Mouse (Mus musculus) hematopoietic stem cell, adult 5-6 weeks (primary cell): ENCODE measurements around the gene N4bp1. TPM values are rescaled to one million over a fixed set of nuclear protein-coding genes. Genes with fewer than 3 reads are reported as not detected.

ENCODE experiments used
- ATAC-seq, 2 experiments: fragments of 125-278 bp in 1 of 2; replicated peaks in 1 of 2; 2 replicates each; pipeline ENCODE4 v1.8.0; 2016 to 2017; ENCODE audit warnings: inconsistent platforms in 2 of 2, mild to moderate bottlenecking in 2 of 2, moderate number of reproducible peaks in 2 of 2, low read depth in 1 of 2, moderate TSS enrichment in 1 of 2; ENCODE audit not compliant: low FRiP score in 2 of 2, poor library complexity in 2 of 2, severe bottlenecking in 2 of 2, insufficient read depth in 1 of 2, low TSS enrichment in 1 of 2
- total RNA-seq: library from RNA; stranded (forward); fragments of 172-1452, 232-1000 nt; gene quantifications from 2 replicates; pipeline ENCODE4 v1.2.3, GENCODE M21; 2017

N4bp1 gene
- total RNA-seq, 1 experiment from 2014 or later, result 19.5 TPM

DNA sequence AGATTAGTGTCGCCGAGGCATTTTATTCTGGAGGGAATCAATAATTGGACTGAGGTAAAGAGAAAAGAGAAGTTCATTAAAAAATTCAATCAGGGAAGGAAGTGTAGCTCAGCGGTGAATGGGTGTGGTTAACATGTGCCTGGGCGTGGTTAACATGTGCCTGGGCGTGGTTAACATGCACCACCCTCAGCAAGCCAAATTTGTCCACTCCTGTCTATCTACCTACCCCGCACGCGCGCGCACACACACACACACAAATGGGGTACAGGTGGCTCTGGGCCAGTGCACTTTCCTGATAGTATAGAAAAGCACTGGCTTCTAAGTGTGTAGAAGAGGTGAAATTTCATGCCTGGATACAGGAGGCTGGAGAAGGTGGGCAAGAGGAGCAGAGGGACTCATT is 119.9 kb downstream of the N4bp1 start:
- ATAC-seq, result peak; percentile 53 to 71; a peak in 3 of 4 replicates

DNA sequence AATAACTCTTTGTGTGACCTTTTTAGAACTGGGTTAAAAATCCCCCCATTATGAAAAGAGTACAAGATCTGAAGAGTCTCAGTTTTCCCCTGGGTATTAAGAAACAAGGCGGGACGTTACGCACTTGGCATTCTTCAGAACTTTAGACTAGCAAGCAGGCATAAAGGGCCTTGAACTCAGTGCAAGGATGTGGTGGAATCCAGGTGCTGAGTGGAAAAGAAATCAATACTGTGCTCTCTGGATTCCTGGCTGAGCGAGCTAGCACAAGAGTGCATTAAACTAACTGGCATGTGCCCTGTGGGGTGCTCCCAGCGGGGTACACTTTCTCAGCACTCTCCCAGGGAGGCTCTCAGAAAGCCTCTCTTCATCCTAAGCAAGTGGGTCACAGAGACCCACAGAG is 122.3 kb downstream of the N4bp1 start:
- ATAC-seq, result no peak

GRCm38 (mm10) chr8:86760746-86761145 is 124.3 kb downstream of the N4bp1 start:
- ATAC-seq, result no peak

GRCm38 (mm10) chr8:86759090-86759491 is 126.0 kb downstream of the N4bp1 start:
- ATAC-seq, result no peak; a peak in 1 of 4 replicates

GRCm38 (mm10) chr8:86758651-86759050 is 126.4 kb downstream of the N4bp1 start:
- peak in 1 of 2 experiments; percentile 73; a peak in 1 of 4 replicates for ATAC-seq

Other genes with a start within 250 kb of the N4bp1 start
- gene Gm10638, start 139.6 kb downstream of the N4bp1 start, total RNA-seq, result not detected in 2 replicates
- gene Siah1a, start 139.3 kb downstream of the N4bp1 start, total RNA-seq, result 32.5 and 48.3 TPM in 2 replicates